ENCODE assay signal across 8 mouse cellular contexts in genomic region chr10:90081630-90082029, GRCm38 (mm10).
A peak's percentile ranks its signal among the peaks of the same experiment; 100 is the strongest.
DNase-seq lines count a peak whose midpoint lies in the region; ATAC-seq lines count a peak whose summit lies in the region.

No protein-coding gene starts in this region.

- H3K9me3 ChIP-seq in hindbrain, embryonic 14.5 days (ENCODE audit: control insufficient read depth, low read length), result no peaks in the 10 kb centered on the region
- H3K9me3 ChIP-seq in hindbrain, embryonic 12.5 days (replicated peaks), result no peaks in the 10 kb centered on the region

- H3K4me2 ChIP-seq in hindbrain, embryonic 14.5 days (replicated peaks), result no peak overlapping the region
- H3K4me2 ChIP-seq in hindbrain, embryonic 12.5 days (replicated peaks), result no peak overlapping the region

- no peak; the same call in 1 of the 2 replicates for ATAC-seq in hindbrain, embryonic 14.5 days (ENCODE audit: low FRiP score)
- ATAC-seq in hindbrain, embryonic 12.5 days (ENCODE audit: low FRiP score), result no peak

- peak; percentile 77 for DNase-seq in hindbrain, embryonic 14.5 days (ENCODE audit: low spot score)
- DNase-seq in right cerebral cortex, adult 18-20 months, result peak; percentile 18
- no peak for DNase-seq in right cerebral cortex, postnatal 14 days
- DNase-seq in embryo, embryonic 11 days, result peak; percentile 56
- peak; percentile 67 for DNase-seq in telencephalon, adult 2 months (ENCODE audit: low read depth, low spot score)
- DNase-seq in thymus, postnatal 0 days (ENCODE audit: low spot score), result no peak
- no peak for DNase-seq in left cerebral cortex, adult 18-20 months (ENCODE audit: low spot score in 2 of 2)

- 21% methylated on average over 7 of the region's 7 CpGs for WGBS in hindbrain, embryonic 14.5 days
- 22% methylated on average over 7 of the region's 7 CpGs for WGBS in hindbrain, embryonic 12.5 days

- no peaks in the 10 kb centered on the region for H3K4me1 ChIP-seq in hindbrain, embryonic 14.5 days (replicated peaks; ENCODE audit: control insufficient read depth, insufficient read depth, low read length)
- no peaks in the 10 kb centered on the region for H3K4me1 ChIP-seq in hindbrain, embryonic 12.5 days

- no peak overlapping the region for H3K27ac ChIP-seq in hindbrain, embryonic 14.5 days
- no peak overlapping the region for H3K27ac ChIP-seq in hindbrain, embryonic 12.5 days

- no peaks in the 10 kb centered on the region for H3K36me3 ChIP-seq in hindbrain, embryonic 14.5 days (replicated peaks; ENCODE audit: control insufficient read depth, insufficient read depth)
- H3K36me3 ChIP-seq in hindbrain, embryonic 12.5 days, result no peaks in the 10 kb centered on the region

- H3K4me3 ChIP-seq in hindbrain, embryonic 14.5 days (replicated peaks; ENCODE audit: low read length), result no peak overlapping the region
- no peak overlapping the region for H3K4me3 ChIP-seq in hindbrain, embryonic 12.5 days

- H3K9ac ChIP-seq in hindbrain, embryonic 14.5 days, result no peak overlapping the region
- no peak overlapping the region for H3K9ac ChIP-seq in hindbrain, embryonic 12.5 days

- H3K27me3 ChIP-seq in hindbrain, embryonic 14.5 days (ENCODE audit: control insufficient read depth, insufficient read depth, low read length), result no peaks in the 10 kb centered on the region
- H3K27me3 ChIP-seq in hindbrain, embryonic 12.5 days, result no peaks in the 10 kb centered on the region

Comparison
In these comparisons a context has a peak if more than half of its experiments do, and no peak if none do; other contexts are left out.
1. DNase-seq: peak in hindbrain, embryonic 14.5 days (single experiment), right cerebral cortex, adult 18-20 months (single experiment), embryo, embryonic 11 days (single experiment) and telencephalon, adult 2 months (single experiment); none in right cerebral cortex, postnatal 14 days (single experiment), thymus, postnatal 0 days (single experiment) and left cerebral cortex, adult 18-20 months (0 of 2).